Mouse (Mus musculus) brain, embryonic 14.5 days (tissue): Measurements from ENCODE around the gene Sipa1.

ENCODE experiments used
- CTCF ChIP-seq: fragments of 200-500 bp; IDR thresholded peaks from 2 replicates; pipeline ENCODE4 v1.5.1; 2012; ENCODE audit warnings: inconsistent platforms, mild to moderate bottlenecking, moderate library complexity, borderline replicate concordance; ENCODE audit not compliant: insufficient read depth, insufficient read length; ENCODE audit errors: extremely low read depth
- POLR2A ChIP-seq: fragments of 200-500 bp; IDR thresholded peaks from 2 replicates; pipeline ENCODE4 v1.6.1; 2012; ENCODE audit warnings: mild to moderate bottlenecking, inconsistent platforms, borderline replicate concordance; ENCODE audit not compliant: poor library complexity, insufficient read depth, insufficient read length, severe bottlenecking; ENCODE audit errors: extremely low read depth

- TF ChIP-seq CTCF (no peak), POLR2A (no peak)
Measured at GRCm38 (mm10) chr19:5685431-5685830, 21.9 kb upstream of the Sipa1 start.
